Mouse (Mus musculus): ENCODE data around the gene Gnpda2.

Gene Gnpda2

GRCm38 (mm10) chr5:69591640-69592461 lies at the start of gene Gnpda2:
Gene Gnpda2, minus strand, starts transcription at chr5:69592340.
- CTCF ChIA-PET, result no interaction called here

DNA sequence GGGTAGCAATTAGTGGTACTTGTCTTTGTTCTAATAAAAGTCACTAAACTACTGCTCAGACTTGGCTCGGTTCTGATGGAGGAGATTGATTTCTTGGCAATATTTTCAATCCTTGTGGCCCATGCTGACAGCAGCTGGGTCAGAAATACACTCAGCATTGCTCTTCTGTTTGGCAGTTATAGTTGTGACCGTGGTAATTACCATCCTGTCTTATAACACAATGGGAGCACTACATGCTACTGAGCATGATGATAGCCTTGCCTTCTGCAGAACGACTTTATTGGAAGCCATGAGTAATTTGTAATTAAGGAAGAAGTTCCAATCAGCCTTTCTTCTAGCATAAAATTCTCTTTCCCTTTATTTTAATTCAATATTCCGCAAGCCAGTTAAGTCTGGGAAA lies 42.6 kb upstream of the Gnpda2 start:
- CTCF ChIA-PET, result no interaction called here

DNA sequence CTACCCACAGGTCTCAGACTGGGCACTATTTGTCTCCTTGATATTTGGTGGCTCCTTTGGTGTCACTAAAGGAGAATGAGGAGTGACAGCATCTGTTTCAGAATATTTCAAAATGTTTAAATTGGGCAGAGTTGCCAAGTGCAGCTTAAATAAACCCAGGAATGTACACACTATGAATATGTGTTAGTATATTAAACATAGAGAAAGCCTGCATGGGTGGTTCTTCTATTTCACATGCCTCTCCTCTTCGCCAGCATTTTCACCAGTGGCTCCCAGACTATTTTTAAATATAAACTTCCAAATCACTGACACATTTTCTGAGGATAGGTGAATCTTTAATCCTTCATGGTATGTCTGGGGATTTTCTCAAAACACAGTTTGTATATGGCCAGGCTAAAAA lies 28.8 kb upstream of the Gnpda2 start:
- CTCF ChIA-PET, result no interaction called here

- CTCF ChIA-PET, result no interaction called here
Observed at GRCm38 (mm10) chr5:69613209-69613796, 21.2 kb upstream of the Gnpda2 start.

DNA sequence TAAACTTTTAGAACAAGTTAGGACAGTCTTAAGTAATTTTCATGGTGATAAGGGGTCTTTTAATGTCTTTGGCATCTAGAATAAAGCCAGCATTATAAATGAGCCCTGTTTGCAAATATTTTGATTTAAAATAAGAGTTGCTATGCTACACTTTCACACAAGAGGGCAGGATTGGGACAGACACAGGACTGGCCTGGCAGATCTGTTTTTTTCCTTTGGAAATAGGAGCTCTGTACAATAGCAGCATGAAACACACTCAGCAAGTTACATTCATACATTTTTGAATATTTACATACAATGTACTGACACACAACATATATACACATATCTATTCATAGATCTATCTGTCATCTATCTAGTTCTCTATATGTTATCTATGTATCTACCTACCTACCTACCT lies 8.9 kb upstream of the Gnpda2 start:
- CTCF ChIA-PET, result no interaction called here

- CTCF ChIA-PET, result no interaction called here
Observed at GRCm38 (mm10) chr5:69557404-69557935, 34.7 kb downstream of the Gnpda2 start.

GRCm38 (mm10) chr5:69556628-69557403 lies 35.3 kb downstream of the Gnpda2 start, which contains the start of gene Guf1:
Gene Guf1, plus strand, starts transcription at chr5:69556923.
- CTCF ChIA-PET, result no interaction called here

GRCm38 (mm10) chr5:69542489-69542888 lies 49.7 kb downstream of the Gnpda2 start, which contains the start of gene Yipf7:
Gene Yipf7, minus strand, starts transcription at chr5:69542648.
- CTCF ChIA-PET, result no interaction called here

DNA sequence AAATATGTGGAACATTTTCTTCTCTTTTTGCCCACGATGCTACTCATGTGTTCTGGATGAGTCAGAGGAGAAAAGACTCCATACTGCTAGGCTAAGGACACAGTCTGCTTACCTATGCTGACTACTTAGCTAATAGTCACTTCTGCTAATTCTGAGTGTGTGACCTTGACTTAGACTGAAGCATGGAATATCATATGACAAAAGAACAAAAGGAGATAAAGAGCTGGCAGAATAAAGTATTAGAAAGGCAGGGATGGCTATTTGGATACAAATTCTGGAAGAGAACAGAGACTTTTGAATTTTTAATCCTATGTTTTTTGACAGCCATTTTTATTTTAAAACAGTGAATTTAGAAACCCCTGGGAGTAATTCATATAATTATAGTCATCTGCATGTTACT lies 50.5 kb downstream of the Gnpda2 start:
- CTCF ChIA-PET, result no interaction called here

- CTCF ChIA-PET, result no interaction called here
Observed at GRCm38 (mm10) chr5:69523944-69524343, 68.2 kb downstream of the Gnpda2 start.
